ENCODE assay signal across 14 mouse cellular contexts in genomic region chr7:139158956-139159355, GRCm38 (mm10). TPM values are rescaled to one million over a fixed set of nuclear protein-coding genes. Genes with fewer than 3 reads are reported as not detected.
A peak's percentile ranks its signal among the peaks of the same experiment; 100 is the strongest.
DNase-seq lines count a peak whose midpoint lies in the region; ATAC-seq and TF ChIP-seq lines count a peak whose summit lies in the region.
"Had no signal": no experiment of that assay in that cellular context is flagged by ENCODE, and none has a peak within 500 bp of the region (broad histone marks: within the 10 kb centered on the region; RNA-seq: fewer than 3 reads in every experiment).

No protein-coding gene starts in this region.

- DNase-seq in cerebellum, adult 9-10 months: peak; percentile 13
- no peak for DNase-seq in cerebellum, postnatal 4 days (ENCODE audit: low spot score in 2 of 2)
- peak; percentile 70 to 71 for DNase-seq in layer of hippocampus, adult 2 months (ENCODE audit: low spot score in 2 of 2)
- no peak for DNase-seq in layer of hippocampus, adult 9-10 months (ENCODE audit: low spot score)
- peak; percentile 49 for DNase-seq in left cerebral cortex, postnatal 4 days
- DNase-seq in right cerebral cortex, postnatal 10 days (ENCODE audit: low spot score in 2 of 2): peak; percentile 61 to 79
- DNase-seq in kidney, adult 8-10 months: no peak
- DNase-seq in liver, embryonic 11.5 days (ENCODE audit: low spot score): no peak
- DNase-seq: kidney, postnatal 14 days had no signal

- ATAC-seq in liver, embryonic 11.5 days (replicated peaks; ENCODE audit: low FRiP score): no peak
- ATAC-seq: lung, postnatal 0 days had no signal

- H3K9ac ChIP-seq in liver, embryonic 11.5 days (ENCODE audit: low read depth, low read length): no peak overlapping the region
- H3K9ac ChIP-seq: embryonic facial prominence, embryonic 12.5 days; limb, embryonic 15.5 days had no signal

- H3K9me3 ChIP-seq in liver, embryonic 11.5 days (ENCODE audit: control insufficient read depth, low read length): no peaks in the 10 kb centered on the region
- H3K9me3 ChIP-seq: embryonic facial prominence, embryonic 12.5 days; limb, embryonic 15.5 days had no signal

- peak overlapping the region; percentile 90 for H3K27ac ChIP-seq in layer of hippocampus, adult 2 months
- no peak overlapping the region for H3K27ac ChIP-seq in liver, embryonic 11.5 days (ENCODE audit: low read depth, low read length)
- H3K27ac ChIP-seq: embryonic facial prominence, embryonic 12.5 days; limb, embryonic 15.5 days had no signal

- H3K4me2 ChIP-seq in liver, embryonic 11.5 days: no peak overlapping the region
- H3K4me2 ChIP-seq: embryonic facial prominence, embryonic 12.5 days; limb, embryonic 15.5 days had no signal

- no peaks in the 10 kb centered on the region for H3K27me3 ChIP-seq in liver, embryonic 11.5 days (replicated peaks; ENCODE audit: control insufficient read depth, insufficient read depth, low read length)
- H3K27me3 ChIP-seq: limb, embryonic 15.5 days had no signal

- WGBS in liver, embryonic 11.5 days: 72% methylated on average over 5 of the region's 5 CpGs

- TF ChIP-seq CTCF in layer of hippocampus, adult 2 months (conservative IDR thresholded peaks at IDR 0.05): no peak

- H3K4me1 ChIP-seq in liver, embryonic 11.5 days (replicated peaks; ENCODE audit: control insufficient read depth, insufficient read depth, low read length): no peaks in the 10 kb centered on the region
- H3K4me1 ChIP-seq: embryonic facial prominence, embryonic 12.5 days; limb, embryonic 15.5 days had no signal

- intact Hi-C loops in left cerebral cortex, postnatal 4 days (cut with DNase I): no loop called here

- peak overlapping the region; percentile 3; the same call in 1 of the 2 replicates for H3K4me3 ChIP-seq in layer of hippocampus, adult 2 months
- no peak overlapping the region for H3K4me3 ChIP-seq in liver, embryonic 11.5 days (ENCODE audit: low read depth, low read length)
- H3K4me3 ChIP-seq: embryonic facial prominence, embryonic 12.5 days; limb, embryonic 15.5 days had no signal

- H3K36me3 ChIP-seq in liver, embryonic 11.5 days (ENCODE audit: control insufficient read depth, insufficient read depth, low read length): no peaks in the 10 kb centered on the region
- H3K36me3 ChIP-seq: embryonic facial prominence, embryonic 12.5 days; limb, embryonic 15.5 days had no signal

RNA-seq across cellular contexts. Expression of gene Lrrc27, which starts 53.8 kb away (rescaled TPM):
- 1 to 10 TPM; 6.8 to 6.9 TPM for total RNA-seq in layer of hippocampus, adult 2 months (2021)
- 1 to 10 TPM; 5.4 to 6.5 TPM for total RNA-seq in left cerebral cortex, postnatal 4 days (2021)
- polyA plus RNA-seq in liver, embryonic 11.5 days (2014; fragmentation: Nextera tagmentation; extraction: Ambion mirVana): 2.2 and 2.6 TPM in 2 replicates
- total RNA-seq: monocyte, adult 5-6 weeks had no signal

RNA-seq across cellular contexts. Expression of gene Stk32c, which starts 54.2 kb away (rescaled TPM):
- total RNA-seq in layer of hippocampus, adult 2 months (2021): 100 to 1,000 TPM; 102 to 105 TPM
- 10 to 100 TPM; 53.9 to 59.5 TPM for total RNA-seq in left cerebral cortex, postnatal 4 days (2021)
- 0.19 TPM in 1 of 2 replicates, not detected in the other for polyA plus RNA-seq in liver, embryonic 11.5 days (2014; fragmentation: Nextera tagmentation; extraction: Ambion mirVana)
- total RNA-seq: hematopoietic stem cell, adult 5-6 weeks had no signal

Comparison
In these comparisons a context has a peak if more than half of its experiments do, and no peak if none do; other contexts are left out.
1. DNase-seq: peak in cerebellum, adult 9-10 months (single experiment), layer of hippocampus, adult 2 months (2 of 2), left cerebral cortex, postnatal 4 days (single experiment) and right cerebral cortex, postnatal 10 days (2 of 2); none in cerebellum, postnatal 4 days (0 of 2), layer of hippocampus, adult 9-10 months (single experiment), kidney, adult 8-10 months (0 of 2) and liver, embryonic 11.5 days (single experiment).